Mouse (Mus musculus): Measurements from ENCODE around the gene Lmntd2. TPM values are rescaled to one million over a fixed set of nuclear protein-coding genes. Genes with fewer than 3 reads are reported as not detected.
"Not testable (repeated sequence)": the region's sequence is repeated elsewhere in the genome, so short reads cannot be mapped to it uniquely, and the experiment has no call there.

Lmntd2 gene
- polyA plus RNA-seq (2014; fragmentation: Nextera tagmentation; extraction: Ambion mirVana) = 2.1 and 2.5 TPM in 2 replicates

- Histone ChIP-seq H3K27me3 (ENCODE audit: control insufficient read depth, insufficient read depth, low read length) (no peaks in the 10 kb centered on the region), H3K27ac (ENCODE audit: low read depth, low read length) (peak within 1 kb of the TSS; percentile 94), H3K4me2 (peak within 1 kb of the TSS; percentile 73), H3K4me3 (ENCODE audit: low read depth, low read length) (peak within 1 kb of the TSS; percentile 72), H3K36me3 (ENCODE audit: control insufficient read depth, insufficient read depth, low read length) (no peaks in the 10 kb centered on the region), H3K9me3 (ENCODE audit: control insufficient read depth, low read length) (no peaks in the 10 kb centered on the region), H3K4me1 (ENCODE audit: control insufficient read depth, insufficient read depth, low read length) (peaks cover 13% of the 10 kb centered on the region), H3K9ac (ENCODE audit: low read length) (peak within 1 kb of the TSS; percentile 82)
- 94% methylated on average over 11 of the region's 11 CpGs for WGBS
- ATAC-seq (ENCODE audit: low FRiP score) (no peak), DNase-seq (ENCODE audit: low spot score, missing footprints) (peak; percentile 79)
Measured at GRCm38 (mm10) chr7:141213605-141214235, at the start of gene Lmntd2. Gene Lmntd2 (minus strand): TSS chr7:141214080.

- DNase-seq (ENCODE audit: low spot score, missing footprints) (no peak), ATAC-seq (ENCODE audit: low FRiP score) (no peak)
- no peak overlapping the region for H3K4me3 ChIP-seq (ENCODE audit: low read depth, low read length)
- H3K9ac ChIP-seq (ENCODE audit: low read length) = no peak overlapping the region
- 93% methylated on average over 13 of the region's 13 CpGs for WGBS
- no peaks in the 10 kb centered on the region for H3K9me3 ChIP-seq (ENCODE audit: control insufficient read depth, low read length)
- H3K36me3 ChIP-seq (ENCODE audit: control insufficient read depth, insufficient read depth, low read length) = peaks cover 40% of the 10 kb centered on the region
- H3K4me2 ChIP-seq = no peak overlapping the region
- no peaks in the 10 kb centered on the region for H3K27me3 ChIP-seq (ENCODE audit: control insufficient read depth, insufficient read depth, low read length)
- peaks cover 5% of the 10 kb centered on the region for H3K4me1 ChIP-seq (ENCODE audit: control insufficient read depth, insufficient read depth, low read length)
- H3K27ac ChIP-seq (ENCODE audit: low read depth, low read length) = no peak overlapping the region
Measured at GRCm38 (mm10) chr7:141263640-141264039, 49.8 kb upstream of the Lmntd2 start.

GRCm38 (mm10) chr7:141261480-141261879, 47.6 kb upstream of the Lmntd2 start:
- DNase-seq (ENCODE audit: low spot score, missing footprints) = no peak
- H3K27me3 ChIP-seq (ENCODE audit: control insufficient read depth, insufficient read depth, low read length) = no peaks in the 10 kb centered on the region
- 96% methylated on average over 3 of the region's 3 CpGs for WGBS
- no peaks in the 10 kb centered on the region for H3K9me3 ChIP-seq (ENCODE audit: control insufficient read depth, low read length)
- no peak overlapping the region for H3K27ac ChIP-seq (ENCODE audit: low read depth, low read length)
- no peak for ATAC-seq (ENCODE audit: low FRiP score)
- H3K4me1 ChIP-seq (ENCODE audit: control insufficient read depth, insufficient read depth, low read length) = peaks cover 5% of the 10 kb centered on the region
- no peak overlapping the region for H3K4me2 ChIP-seq
- no peak overlapping the region for H3K4me3 ChIP-seq (ENCODE audit: low read depth, low read length)
- peaks cover 58% of the 10 kb centered on the region for H3K36me3 ChIP-seq (ENCODE audit: control insufficient read depth, insufficient read depth, low read length)
- no peak overlapping the region for H3K9ac ChIP-seq (ENCODE audit: low read length)

GRCm38 (mm10) chr7:141256159-141256558, 42.3 kb upstream of the Lmntd2 start:
- Histone ChIP-seq H3K36me3 (ENCODE audit: control insufficient read depth, insufficient read depth, low read length) (peaks cover 55% of the 10 kb centered on the region), H3K9me3 (ENCODE audit: control insufficient read depth, low read length) (no peaks in the 10 kb centered on the region), H3K27ac (ENCODE audit: low read depth, low read length) (no peak overlapping the region), H3K4me2 (no peak overlapping the region), H3K4me3 (ENCODE audit: low read depth, low read length) (no peak overlapping the region), H3K9ac (ENCODE audit: low read length) (no peak overlapping the region), H3K27me3 (ENCODE audit: control insufficient read depth, insufficient read depth, low read length) (no peaks in the 10 kb centered on the region), H3K4me1 (ENCODE audit: control insufficient read depth, insufficient read depth, low read length) (no peaks in the 10 kb centered on the region)
- DNase-seq (ENCODE audit: low spot score, missing footprints) (no peak), ATAC-seq (ENCODE audit: low FRiP score) (no peak)
- WGBS = 95% methylated on average over 10 of the region's 10 CpGs

- H3K4me3 ChIP-seq (ENCODE audit: low read depth, low read length); H3K4me2 ChIP-seq; H3K9me3 ChIP-seq (ENCODE audit: control insufficient read depth, low read length); H3K27me3 ChIP-seq (ENCODE audit: control insufficient read depth, insufficient read depth, low read length); ATAC-seq (ENCODE audit: low FRiP score); H3K27ac ChIP-seq (ENCODE audit: low read depth, low read length); DNase-seq (ENCODE audit: low spot score, missing footprints); H3K9ac ChIP-seq (ENCODE audit: low read length); H3K4me1 ChIP-seq (ENCODE audit: control insufficient read depth, insufficient read depth, low read length): not testable (repeated sequence)
- peaks cover 28% of the 10 kb centered on the region for H3K36me3 ChIP-seq (ENCODE audit: control insufficient read depth, insufficient read depth, low read length)
- WGBS = 92% methylated on average over 4 of the region's 4 CpGs
Measured at GRCm38 (mm10) chr7:141250486-141250885, 36.6 kb upstream of the Lmntd2 start.

GRCm38 (mm10) chr7:141231551-141231950, 17.7 kb upstream of the Lmntd2 start:
- no peaks in the 10 kb centered on the region for H3K27me3 ChIP-seq (ENCODE audit: control insufficient read depth, insufficient read depth, low read length)
- H3K9ac ChIP-seq (ENCODE audit: low read length) = no peak overlapping the region
- peaks cover 21% of the 10 kb centered on the region for H3K36me3 ChIP-seq (ENCODE audit: control insufficient read depth, insufficient read depth, low read length)
- 89% methylated on average over 9 of the region's 10 CpGs for WGBS
- H3K4me2 ChIP-seq = no peak overlapping the region
- no peak overlapping the region for H3K27ac ChIP-seq (ENCODE audit: low read depth, low read length)
- peak; percentile 26 for DNase-seq (ENCODE audit: low spot score, missing footprints)
- peaks cover 11% of the 10 kb centered on the region for H3K4me1 ChIP-seq (ENCODE audit: control insufficient read depth, insufficient read depth, low read length)
- ATAC-seq (ENCODE audit: low FRiP score) = no peak
- H3K9me3 ChIP-seq (ENCODE audit: control insufficient read depth, low read length) = no peaks in the 10 kb centered on the region
- H3K4me3 ChIP-seq (ENCODE audit: low read depth, low read length) = no peak overlapping the region

GRCm38 (mm10) chr7:141231111-141231510, 17.2 kb upstream of the Lmntd2 start:
- no peak overlapping the region for H3K9ac ChIP-seq (ENCODE audit: low read length)
- peaks cover 21% of the 10 kb centered on the region for H3K36me3 ChIP-seq (ENCODE audit: control insufficient read depth, insufficient read depth, low read length)
- H3K9me3 ChIP-seq (ENCODE audit: control insufficient read depth, low read length) = no peaks in the 10 kb centered on the region
- ATAC-seq (ENCODE audit: low FRiP score) (no peak), DNase-seq (ENCODE audit: low spot score, missing footprints) (no peak)
- no peak overlapping the region for H3K4me3 ChIP-seq (ENCODE audit: low read depth, low read length)
- H3K27me3 ChIP-seq (ENCODE audit: control insufficient read depth, insufficient read depth, low read length) = no peaks in the 10 kb centered on the region
- 96% methylated on average over 3 of the region's 3 CpGs for WGBS
- H3K4me2 ChIP-seq = no peak overlapping the region
- no peak overlapping the region for H3K27ac ChIP-seq (ENCODE audit: low read depth, low read length)
- peaks cover 11% of the 10 kb centered on the region for H3K4me1 ChIP-seq (ENCODE audit: control insufficient read depth, insufficient read depth, low read length)

GRCm38 (mm10) chr7:141230570-141230969, 16.7 kb upstream of the Lmntd2 start:
- Histone ChIP-seq H3K36me3 (ENCODE audit: control insufficient read depth, insufficient read depth, low read length) (peaks cover 21% of the 10 kb centered on the region), H3K9ac (ENCODE audit: low read length) (no peak overlapping the region), H3K27me3 (ENCODE audit: control insufficient read depth, insufficient read depth, low read length) (no peaks in the 10 kb centered on the region), H3K4me2 (no peak overlapping the region), H3K4me1 (ENCODE audit: control insufficient read depth, insufficient read depth, low read length) (peaks cover 11% of the 10 kb centered on the region), H3K9me3 (ENCODE audit: control insufficient read depth, low read length) (no peaks in the 10 kb centered on the region), H3K27ac (ENCODE audit: low read depth, low read length) (no peak overlapping the region), H3K4me3 (ENCODE audit: low read depth, low read length) (no peak overlapping the region)
- WGBS = 95% methylated on average over 4 of the region's 4 CpGs
- ATAC-seq (ENCODE audit: low FRiP score) = no peak
- no peak for DNase-seq (ENCODE audit: low spot score, missing footprints)

- WGBS = 67% methylated on average over 6 of the region's 6 CpGs
- peak; percentile 47 for DNase-seq (ENCODE audit: low spot score, missing footprints)
- no peaks in the 10 kb centered on the region for H3K9me3 ChIP-seq (ENCODE audit: control insufficient read depth, low read length)
- peak overlapping the region; percentile 94 for H3K9ac ChIP-seq (ENCODE audit: low read length)
- peaks cover 16% of the 10 kb centered on the region; the same call in 1 of the 2 replicates for H3K36me3 ChIP-seq (ENCODE audit: control insufficient read depth, insufficient read depth, low read length)
- ATAC-seq (ENCODE audit: low FRiP score) = no peak
- H3K4me1 ChIP-seq (ENCODE audit: control insufficient read depth, insufficient read depth, low read length) = peaks cover 11% of the 10 kb centered on the region
- H3K4me2 ChIP-seq = peak overlapping the region; percentile 98
- no peaks in the 10 kb centered on the region for H3K27me3 ChIP-seq (ENCODE audit: control insufficient read depth, insufficient read depth, low read length)
- peak overlapping the region; percentile 99 for H3K4me3 ChIP-seq (ENCODE audit: low read depth, low read length)
- no peak overlapping the region for H3K27ac ChIP-seq (ENCODE audit: low read depth, low read length)
Measured at GRCm38 (mm10) chr7:141229702-141230101, 15.8 kb upstream of the Lmntd2 start.

Data from midbrain, embryonic 11.5 days (tissue).